Mouse (Mus musculus) Patski (cell line): ENCODE measurements at regions not wholly inside any gene's neighbourhood (a gene's known extent, or its start where the extent isn't known, plus 50 kb on each side); places are given as distances from the start of the nearest gene placed in this dataset.

Experiments
- ATAC-seq: fragments of 100-300 bp; one replicate; pipeline ENCODE4 v1.8.0; 2021
- CTCF ChIA-PET: fragments of 350-600 bp; sonication (Branson Sonifier 250); formaldehyde crosslinking; loops from one replicate; lab custom pipeline; 2022; ENCODE audit warnings: inconsistent platforms; lab: Charles Lee
- POLR2A ChIA-PET: fragments of 350-600 bp; sonication (Branson Sonifier 250); formaldehyde crosslinking; loops from one replicate; lab custom pipeline; 2022; ENCODE audit warnings: antibody characterized with exemption, inconsistent platforms; lab: Charles Lee
- DNase-seq: peaks from one replicate; pipeline ENCODE4 v3.0.0-alpha.2; 2011; ENCODE audit warnings: low read depth, low spot score
- H3K27me3 ChIP-seq: fragments of 371-371 bp; one replicate; pipeline ENCODE4 v1.5.1; 2021
- CTCF ChIP-seq: fragments of 100-300 bp; IDR thresholded peaks from one replicate; pipeline ENCODE4 v1.5.1; 2021
- in situ Hi-C: fragments of 300-500 bp; cut with MboI; formaldehyde crosslinking; loops from 3 replicates; pipeline ENCODE4 v1.11.1; 2018; ENCODE audit warnings: low pct_unique_long_range_greater_than_20kb, mixed read lengths

DNA sequence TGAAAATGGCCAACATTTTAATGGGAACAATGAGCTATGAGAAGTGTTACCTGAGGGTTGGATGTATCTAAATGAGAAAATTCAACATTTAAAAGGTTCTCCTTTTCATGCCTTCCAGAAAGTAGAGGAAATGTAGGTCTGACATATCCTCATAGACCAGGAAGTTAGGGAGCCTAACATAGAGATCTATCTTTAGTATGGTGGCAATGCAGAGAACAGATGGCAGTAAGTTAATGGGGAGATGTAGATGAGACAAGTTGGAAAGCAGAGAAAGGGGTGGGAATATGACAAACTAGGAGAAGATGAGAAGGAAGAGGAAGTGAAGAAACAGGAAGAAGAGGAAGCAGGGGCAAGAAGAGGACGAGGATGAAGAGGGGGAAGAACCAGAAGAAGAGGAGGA, 507.9 kb upstream of the Nudt12 start:
- CTCF ChIA-PET = no interaction called here
- no peak for TF ChIP-seq CTCF
- in situ Hi-C loops = no loop called here
- POLR2A ChIA-PET = no interaction called here
- no peak for DNase-seq
- ATAC-seq = no peak
- peaks cover 2% of the 10 kb centered on the region for H3K27me3 ChIP-seq

DNA sequence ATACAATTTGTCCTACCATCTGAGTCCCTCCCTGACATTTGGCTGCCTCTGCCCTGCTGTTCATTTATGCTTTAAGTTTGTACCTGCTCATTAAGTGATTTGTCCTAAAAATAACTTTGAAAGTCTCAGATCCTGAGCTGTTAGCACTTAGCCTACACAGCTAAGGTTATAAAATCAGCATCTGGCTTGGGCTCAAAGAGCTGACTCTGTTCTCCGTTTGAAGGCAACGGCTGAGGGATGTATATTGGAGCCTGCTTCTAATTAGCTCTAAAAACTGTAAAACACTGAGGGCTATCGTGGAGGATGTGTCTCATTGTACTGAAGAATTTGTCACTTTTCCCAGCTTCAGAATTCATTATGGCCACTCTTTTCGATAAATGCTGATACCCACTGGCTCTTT, 475.2 kb upstream of the Nudt12 start:
- CTCF ChIA-PET = interaction anchor here (1.1 kb wide), 1 partner anchor 10 kb away, joined by 5 read pairs; no protein-coding TSS in a partner anchor
- TF ChIP-seq CTCF = no peak
- in situ Hi-C loops = no loop called here
- ATAC-seq (no peak), DNase-seq (no peak)
- POLR2A ChIA-PET = no interaction called here
- H3K27me3 ChIP-seq = peaks cover 4% of the 10 kb centered on the region
